Mouse (Mus musculus): ENCODE results near the gene Pklr.

Pklr gene

GRCm38 (mm10) chr3:89135958-89136357, at the start of gene Pklr:
Gene Pklr, plus strand, starts transcription at chr3:89136142.
- DNase-seq (ENCODE audit: low spot score in 2 of 2), result no peak

GRCm38 (mm10) chr3:89087338-89088110, 48.4 kb upstream of the Pklr start:
- DNase-seq (ENCODE audit: low spot score in 2 of 2), result peak in 1 of 2 experiments; percentile 75

- no peak for DNase-seq (ENCODE audit: low spot score in 2 of 2)
These were observed 47.0 kb upstream of the Pklr start for GRCm38 (mm10) chr3:89088974-89089373.

GRCm38 (mm10) chr3:89089882-89090591, 45.9 kb upstream of the Pklr start:
- peak; percentile 80 to 82 for DNase-seq (ENCODE audit: low spot score in 2 of 2)

- peak; percentile 74 to 77 for DNase-seq (ENCODE audit: low spot score in 2 of 2)
These were observed 45.0 kb upstream of the Pklr start for GRCm38 (mm10) chr3:89090694-89091655.

GRCm38 (mm10) chr3:89091811-89092508, 44.0 kb upstream of the Pklr start:
- no peak for DNase-seq (ENCODE audit: low spot score in 2 of 2)

GRCm38 (mm10) chr3:89092509-89093090, 43.3 kb upstream of the Pklr start:
- peak in 1 of 2 experiments; percentile 24 for DNase-seq (ENCODE audit: low spot score in 2 of 2)

- peak; percentile 90 to 92 for DNase-seq (ENCODE audit: low spot score in 2 of 2)
These were observed 42.8 kb upstream of the Pklr start, which contains the start of gene Rusc1 for GRCm38 (mm10) chr3:89093175-89093574. Gene Rusc1, minus strand, starts transcription at chr3:89093311.

GRCm38 (mm10) chr3:89094021-89094420, 41.9 kb upstream of the Pklr start:
- DNase-seq (ENCODE audit: low spot score in 2 of 2), result no peak

- DNase-seq (ENCODE audit: low spot score in 2 of 2), result no peak
These were observed 35.1 kb upstream of the Pklr start, which contains the start of gene Gm43738 for GRCm38 (mm10) chr3:89100811-89101210. Gene Gm43738, minus strand, starts transcription at chr3:89101099.

GRCm38 (mm10) chr3:89101459-89101811, 34.5 kb upstream of the Pklr start:
- no peak for DNase-seq (ENCODE audit: low spot score in 2 of 2)

- DNase-seq (ENCODE audit: low spot score in 2 of 2), result peak; percentile 93 to 97
These were observed 34.0 kb upstream of the Pklr start, which contains the start of gene Fdps for GRCm38 (mm10) chr3:89101812-89102494. Gene Fdps, minus strand, starts transcription at chr3:89101959.

GRCm38 (mm10) chr3:89102495-89103290, 33.2 kb upstream of the Pklr start:
- no peak for DNase-seq (ENCODE audit: low spot score in 2 of 2)

GRCm38 (mm10) chr3:89103291-89103595, 32.7 kb upstream of the Pklr start:
- no peak for DNase-seq (ENCODE audit: low spot score in 2 of 2)

GRCm38 (mm10) chr3:89106881-89107280, 29.1 kb upstream of the Pklr start:
- DNase-seq (ENCODE audit: low spot score in 2 of 2), result no peak

- DNase-seq (ENCODE audit: low spot score in 2 of 2), result no peak
These were observed 28.4 kb upstream of the Pklr start for GRCm38 (mm10) chr3:89107545-89107944.

- DNase-seq (ENCODE audit: low spot score in 2 of 2), result no peak
These were observed 27.8 kb upstream of the Pklr start for GRCm38 (mm10) chr3:89108146-89108545.

- no peak for DNase-seq (ENCODE audit: low spot score in 2 of 2)
These were observed 22.9 kb upstream of the Pklr start for GRCm38 (mm10) chr3:89113058-89113457.

- DNase-seq (ENCODE audit: low spot score in 2 of 2), result no peak
These were observed 20.4 kb upstream of the Pklr start for GRCm38 (mm10) chr3:89115522-89115921.

Measured in frontal cortex, postnatal 14 days (tissue).